Mouse (Mus musculus): ENCODE measurements around the gene Insm1.

Insm1 gene

DNA sequence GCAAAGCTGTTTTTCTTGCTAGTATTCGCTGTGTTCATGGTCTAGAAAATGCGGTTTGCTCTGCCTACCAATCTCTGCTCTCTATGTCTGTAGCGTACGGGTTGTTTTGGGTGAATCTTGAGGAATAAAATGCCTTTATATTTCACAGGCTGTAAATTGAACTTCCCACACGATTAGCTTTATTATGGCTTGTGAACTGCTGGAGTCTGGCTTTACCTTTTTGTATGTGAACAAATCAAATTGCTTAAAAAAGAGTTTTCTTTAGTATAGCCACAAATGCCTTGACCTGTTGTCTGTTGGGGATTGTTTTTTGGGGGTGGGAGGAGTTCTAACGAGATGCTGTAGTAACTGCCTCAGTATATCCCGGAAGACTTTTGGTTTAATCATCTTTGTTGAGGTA, 2.4 kb downstream of the Insm1 start:
- DNase-seq (ENCODE audit: low read depth, low spot score): no peak

DNA sequence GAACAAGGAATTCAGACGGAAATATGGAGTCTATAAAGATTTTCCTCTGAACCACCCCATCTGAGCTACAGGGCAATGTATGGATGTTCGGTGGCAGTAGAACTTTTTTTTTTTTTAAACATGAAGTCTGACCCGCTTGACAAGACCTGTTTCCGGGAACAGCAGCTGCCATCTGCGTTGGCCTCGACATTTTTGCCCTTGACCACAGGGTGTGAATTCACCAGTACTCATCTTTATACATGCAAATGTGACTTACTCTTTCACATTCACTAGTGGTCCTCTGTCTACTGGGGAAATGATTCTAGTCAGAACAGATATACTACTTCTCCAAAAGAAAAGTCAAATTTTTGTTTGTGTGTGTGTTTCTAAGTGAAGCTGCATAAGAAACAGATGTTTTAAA, 4.1 kb downstream of the Insm1 start:
- DNase-seq (ENCODE audit: low read depth, low spot score): peak; percentile 40

DNA sequence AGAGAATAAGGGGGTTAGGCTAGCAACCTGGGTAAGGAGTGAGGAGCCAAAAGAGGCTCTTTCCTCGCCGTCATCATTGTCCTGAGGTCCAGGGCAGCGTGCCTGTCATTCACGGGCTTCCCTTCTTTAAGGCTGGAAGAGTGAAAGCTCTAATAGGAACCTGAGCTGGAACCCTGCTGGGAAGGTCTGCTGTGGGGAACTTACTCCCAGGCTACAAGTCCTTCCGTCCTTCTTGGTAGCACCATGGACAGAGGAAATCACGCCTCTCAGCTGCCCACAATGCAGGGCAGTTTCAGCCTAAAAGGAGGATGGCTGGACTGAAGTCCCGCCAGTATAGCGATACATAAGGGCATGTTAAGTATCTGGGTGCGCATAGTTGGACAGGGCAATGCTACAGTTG, 4.8 kb downstream of the Insm1 start:
- peak; percentile 78 for DNase-seq (ENCODE audit: low read depth, low spot score)

DNA sequence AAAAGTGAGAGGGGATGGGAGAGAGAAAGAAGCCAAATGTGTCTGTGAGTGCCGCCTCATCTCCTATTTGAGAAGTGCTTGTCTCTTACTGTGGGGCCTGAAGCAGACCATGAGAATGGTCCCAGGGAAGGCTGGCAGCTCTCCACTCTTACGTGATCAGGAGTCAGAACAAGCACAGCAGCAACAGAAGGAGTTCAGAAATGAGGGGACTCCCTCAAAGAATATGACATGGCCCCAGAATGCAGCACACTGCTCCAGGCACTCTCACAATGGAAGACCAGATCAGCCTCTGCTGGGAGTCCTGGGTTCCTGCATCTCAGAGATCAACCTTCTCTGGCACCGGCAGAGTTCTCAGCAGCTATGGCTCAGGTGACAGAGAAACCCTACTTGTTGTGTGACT, 5.9 kb downstream of the Insm1 start:
- no peak for DNase-seq (ENCODE audit: low read depth, low spot score)

DNA sequence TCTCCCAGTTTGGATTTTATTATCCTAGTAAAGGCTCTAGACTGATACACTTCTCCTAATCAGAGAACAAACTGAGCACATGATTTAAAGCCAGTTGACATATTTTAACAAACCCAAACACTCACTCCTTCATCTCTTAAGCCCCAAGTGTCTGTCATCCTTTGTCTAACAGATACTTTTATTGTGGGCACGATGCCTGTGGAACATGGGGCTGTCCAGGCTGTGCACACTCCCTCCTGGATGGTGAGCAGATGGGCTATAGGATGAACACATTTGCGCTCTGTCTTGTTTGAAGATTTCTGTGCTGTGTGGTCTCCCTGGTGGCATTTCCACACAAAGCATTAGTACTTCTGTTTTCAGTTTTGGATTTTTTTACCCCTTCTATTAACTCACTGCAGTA, 6.7 kb downstream of the Insm1 start:
- no peak for DNase-seq (ENCODE audit: low read depth, low spot score)

DNA sequence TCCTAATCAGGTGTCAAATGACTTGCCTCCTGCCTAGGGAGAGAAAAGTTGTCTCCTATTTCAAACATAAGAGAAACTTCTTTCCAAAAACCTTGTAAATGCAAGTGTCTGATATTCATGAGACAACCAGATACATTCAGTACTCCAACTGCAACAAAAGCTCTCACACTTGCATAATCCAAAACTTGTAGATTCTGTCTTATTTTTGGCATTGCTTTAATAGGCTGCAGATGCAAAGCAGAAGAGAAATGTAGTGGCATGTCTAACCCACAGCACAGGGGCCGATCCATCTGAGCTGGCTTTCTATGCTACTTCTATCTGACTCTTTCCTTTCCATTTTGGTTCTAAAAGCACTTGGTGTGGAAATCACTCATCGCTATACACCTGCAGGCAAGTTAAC, 9.8 kb downstream of the Insm1 start:
- no peak for DNase-seq (ENCODE audit: low read depth, low spot score)

DNA sequence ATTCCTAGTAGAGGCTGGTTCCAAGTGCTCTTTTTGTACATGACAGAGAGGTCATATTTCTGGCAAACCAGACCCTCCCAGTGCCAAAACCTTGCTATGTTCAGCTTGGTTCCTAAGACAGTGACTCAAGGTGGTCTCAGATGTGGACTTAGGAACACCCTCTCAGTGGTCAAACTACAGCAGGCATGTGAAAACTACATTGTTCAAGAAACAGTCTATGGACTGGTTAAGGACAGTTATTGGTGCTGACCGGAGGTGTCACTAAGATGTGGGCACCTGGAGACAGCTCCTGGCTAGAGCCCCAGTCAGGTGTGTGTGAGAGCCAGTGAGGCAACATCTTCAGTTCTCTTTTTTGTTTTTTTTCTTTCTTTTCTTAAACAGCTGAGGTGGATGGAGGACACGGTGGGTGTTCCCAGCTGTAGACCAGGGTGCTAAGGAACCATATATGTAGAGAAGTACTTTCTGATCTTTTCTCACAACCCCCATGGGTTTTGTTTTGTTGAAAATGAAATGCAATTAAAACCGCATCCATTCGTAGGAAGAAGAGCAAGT, 17.6 kb downstream of the Insm1 start:
- DNase-seq (ENCODE audit: low read depth, low spot score): no peak

DNA sequence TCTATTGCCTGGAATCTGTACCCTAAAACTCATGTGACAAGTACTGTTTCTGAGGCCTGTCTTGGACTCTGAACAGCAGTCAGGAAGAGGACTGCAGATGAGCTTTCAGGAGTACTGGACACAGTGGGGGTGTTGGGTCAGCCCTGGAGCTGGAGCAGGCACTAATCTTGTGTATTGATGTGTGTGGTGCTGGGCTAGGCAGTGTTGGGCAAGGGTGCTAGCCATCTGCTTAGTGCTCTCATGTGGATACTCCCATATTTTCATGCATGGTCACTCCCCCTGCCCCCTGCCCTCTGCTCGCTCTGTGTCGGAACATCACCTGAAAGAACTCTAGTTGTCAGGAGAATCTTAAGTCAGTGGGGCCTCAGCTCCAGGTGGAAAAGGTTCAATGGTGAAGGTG, 22.3 kb downstream of the Insm1 start:
- DNase-seq (ENCODE audit: low read depth, low spot score): no peak

DNA sequence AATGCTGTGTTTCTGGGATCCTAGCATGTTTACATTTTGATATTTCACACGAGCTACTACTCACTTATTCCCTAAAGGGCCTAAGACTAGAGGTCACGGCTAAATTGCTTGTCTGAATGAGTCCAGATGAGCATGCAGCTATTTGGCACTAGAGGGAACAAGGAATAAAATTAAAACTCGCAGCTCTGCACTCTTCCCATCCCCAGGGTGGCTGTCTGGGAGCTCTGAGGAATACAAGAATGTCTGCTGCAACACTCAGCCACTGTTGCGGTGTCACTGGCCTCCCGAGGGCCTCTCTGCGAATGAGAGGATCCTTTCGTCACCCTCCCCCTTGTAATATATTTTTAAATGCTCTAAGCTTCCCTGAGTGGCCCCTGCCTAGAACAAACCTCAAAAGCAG, 23.7 kb downstream of the Insm1 start:
- DNase-seq (ENCODE audit: low read depth, low spot score): no peak

DNA sequence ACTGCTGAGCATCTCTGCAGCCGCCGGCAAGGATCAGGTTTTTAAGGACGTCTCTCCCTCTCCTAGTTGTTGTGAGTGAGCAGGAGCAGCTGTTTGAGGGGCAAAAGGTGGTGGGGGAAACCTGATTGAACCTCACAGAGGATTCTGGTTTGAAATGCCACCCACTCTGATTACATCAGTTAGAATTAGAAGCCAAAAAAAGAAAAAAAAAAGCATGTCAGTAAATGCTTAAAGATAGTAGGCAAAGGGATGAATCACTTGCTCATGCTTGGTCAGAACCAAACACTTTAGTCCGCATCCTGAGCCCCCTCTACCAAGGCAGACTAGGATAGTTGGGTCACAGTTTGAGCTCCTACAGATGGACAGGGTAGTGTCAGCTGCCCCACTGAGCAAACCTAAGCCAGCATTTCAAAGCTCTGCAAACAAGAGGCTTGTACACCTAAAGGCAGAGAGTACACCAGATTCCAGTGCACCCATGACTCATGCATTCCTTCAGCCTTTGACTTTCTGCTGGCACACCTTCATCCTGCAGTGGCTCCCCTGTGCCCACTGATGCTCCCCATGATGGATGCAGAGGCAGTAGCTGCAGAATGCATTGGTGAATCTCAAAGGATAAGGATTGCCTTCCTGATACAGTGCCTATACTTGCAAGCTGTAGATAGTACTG, 24.8 kb downstream of the Insm1 start:
- DNase-seq (ENCODE audit: low read depth, low spot score): no peak

DNA sequence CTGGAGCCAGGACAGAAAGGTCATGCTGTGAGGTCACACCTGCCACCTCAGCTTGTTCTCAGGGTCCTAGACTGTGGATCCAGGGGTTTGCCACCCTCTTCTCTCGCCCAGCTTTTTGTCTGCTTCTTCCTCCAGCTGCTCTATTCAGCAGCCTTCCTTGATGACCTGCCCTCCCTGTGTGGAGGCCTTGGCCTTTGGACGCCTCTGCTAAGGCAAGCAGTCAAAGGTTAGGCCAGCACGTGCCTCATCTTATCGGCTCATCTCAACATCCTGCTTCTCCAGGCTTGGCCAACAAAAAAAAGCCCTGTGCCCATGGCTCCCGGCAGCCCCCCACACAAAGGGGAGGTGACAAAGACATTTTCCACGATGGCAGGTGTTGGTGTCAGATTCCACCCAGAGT, 25.9 kb downstream of the Insm1 start:
- no peak for DNase-seq (ENCODE audit: low read depth, low spot score)

DNA sequence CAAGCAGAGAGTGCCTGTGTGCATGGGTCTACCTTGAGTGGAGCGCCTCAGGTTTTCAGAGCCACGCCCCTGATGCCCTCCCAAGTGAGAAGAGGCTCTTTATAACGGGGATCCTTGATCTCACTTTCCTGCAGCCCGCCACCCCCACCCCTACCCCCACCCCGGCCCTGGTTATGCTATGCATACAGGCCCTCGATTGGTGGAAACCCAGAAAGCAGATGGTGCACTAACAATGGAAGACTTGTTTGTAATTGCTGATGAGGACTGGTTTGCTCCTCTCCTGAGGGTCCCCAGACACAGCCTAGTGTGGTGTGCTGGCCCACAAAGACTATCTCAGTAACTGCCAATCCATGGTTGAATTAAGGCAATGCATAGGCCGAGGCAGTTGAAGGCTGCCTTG, 27.3 kb downstream of the Insm1 start:
- no peak for DNase-seq (ENCODE audit: low read depth, low spot score)

DNA sequence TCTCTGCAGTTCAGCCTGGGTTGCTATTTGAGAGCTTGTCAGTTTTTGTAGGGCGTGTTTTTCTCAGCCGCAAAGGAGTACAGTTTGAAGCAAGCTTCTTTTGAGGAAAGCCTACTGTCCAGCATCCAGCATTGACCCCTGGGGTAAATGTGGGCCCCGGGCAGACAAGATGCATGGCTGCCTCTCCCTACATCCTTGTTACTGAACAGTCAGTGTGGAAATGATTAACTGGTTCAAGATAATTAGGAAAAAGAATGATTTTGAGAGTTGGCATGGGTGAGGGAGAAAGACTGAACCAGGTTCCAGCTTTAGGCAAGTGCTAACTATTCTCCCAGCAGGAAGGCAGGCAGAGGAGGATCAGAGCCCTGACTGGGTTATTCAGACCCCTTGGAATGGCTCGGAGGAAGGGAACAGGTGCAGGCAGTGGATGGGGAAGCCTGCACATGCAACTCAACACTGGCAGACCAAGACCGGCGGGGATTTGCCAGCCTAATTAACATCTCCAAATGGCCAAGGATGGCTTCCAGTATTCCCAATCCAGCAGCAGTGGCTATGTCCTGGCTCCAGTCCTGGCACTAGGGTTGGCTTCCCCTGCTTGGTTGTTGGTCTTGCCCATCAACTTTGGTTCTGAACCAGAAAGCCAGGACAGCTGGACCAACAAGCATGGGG, 28.6 kb downstream of the Insm1 start:
- no peak for DNase-seq (ENCODE audit: low read depth, low spot score)

DNA sequence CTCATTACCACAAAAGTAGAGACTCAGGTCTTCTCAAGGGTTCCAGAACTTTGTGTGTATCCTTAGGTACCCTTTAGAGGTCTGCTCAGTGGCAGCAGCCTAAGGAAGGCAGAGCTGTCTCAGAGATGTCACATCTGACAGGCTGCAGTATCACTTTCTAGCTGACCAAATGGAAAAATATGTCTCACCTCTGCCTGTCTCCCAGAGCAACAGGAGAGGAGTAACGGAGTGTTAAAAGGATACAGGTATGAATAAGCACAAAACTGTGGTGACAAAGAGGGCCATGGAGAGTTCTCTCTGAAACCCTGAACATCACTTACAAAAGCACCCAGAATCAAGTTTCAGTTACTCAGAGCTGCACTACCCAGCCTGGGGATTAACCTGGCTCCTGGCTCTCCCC, 32.7 kb downstream of the Insm1 start:
- no peak for DNase-seq (ENCODE audit: low read depth, low spot score)

DNA sequence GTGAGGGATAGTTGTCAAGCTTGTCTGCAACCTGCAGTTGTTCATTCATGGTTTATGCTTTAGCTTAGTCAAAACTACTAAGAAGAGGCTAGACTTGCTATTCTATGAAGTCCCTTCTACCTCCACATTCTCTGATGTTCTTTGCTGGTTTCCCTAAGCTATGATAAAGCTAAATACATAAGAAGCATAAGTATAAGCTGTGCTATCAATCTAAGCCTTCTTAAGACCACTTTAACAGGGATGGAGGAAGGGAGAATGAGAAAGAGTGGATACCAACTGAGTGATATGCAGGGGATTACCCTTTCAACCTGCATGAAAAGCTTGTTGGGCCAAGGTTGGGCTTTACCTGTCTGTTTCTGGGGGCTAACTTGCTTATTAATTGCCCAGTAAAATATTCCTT, 33.9 kb downstream of the Insm1 start:
- no peak for DNase-seq (ENCODE audit: low read depth, low spot score)

DNA sequence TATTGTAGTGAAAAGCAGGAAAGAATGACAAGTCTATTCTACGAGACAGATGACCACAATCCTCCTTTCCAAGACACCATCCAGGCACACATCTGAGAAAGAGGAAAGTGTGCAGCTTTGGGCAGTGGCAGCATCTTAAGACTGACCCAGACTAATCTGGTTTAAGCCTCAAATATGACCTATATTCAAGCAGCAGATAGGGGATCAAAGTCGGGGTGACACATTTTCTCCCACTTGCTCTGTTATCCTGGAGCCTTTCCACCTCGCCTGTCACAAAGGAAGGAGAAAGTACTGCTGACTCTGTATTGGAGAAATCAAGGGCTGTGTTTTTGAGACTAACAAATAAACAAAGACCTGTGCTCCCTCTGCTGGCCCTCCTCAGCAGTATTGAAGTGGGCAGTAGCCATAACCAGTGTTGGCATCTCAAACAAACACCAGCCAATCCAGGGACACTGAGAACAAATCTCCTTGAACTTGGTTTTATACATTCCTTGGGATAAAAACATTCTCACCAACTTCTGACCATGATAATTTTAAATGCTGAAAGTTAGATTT, 34.7 kb downstream of the Insm1 start:
- DNase-seq (ENCODE audit: low read depth, low spot score): no peak

DNA sequence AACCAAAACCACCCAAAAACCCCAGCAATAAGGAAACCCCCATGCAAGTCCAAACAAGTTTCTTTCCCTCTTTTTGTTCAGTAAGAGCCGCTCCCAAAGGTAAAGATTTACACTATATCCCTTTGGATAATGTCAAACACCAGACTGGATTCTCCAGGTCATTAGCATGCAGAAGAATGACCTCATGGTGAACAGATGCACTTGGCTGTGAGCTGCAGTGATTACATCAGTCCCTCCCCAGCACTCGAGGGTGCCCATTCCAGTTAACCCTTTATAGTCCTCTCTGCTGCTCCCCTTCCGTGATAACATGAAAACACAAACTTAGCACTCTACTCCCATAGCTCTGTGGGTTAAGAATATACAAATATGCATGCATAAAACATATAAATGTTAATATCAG, 35.3 kb downstream of the Insm1 start:
- DNase-seq (ENCODE audit: low read depth, low spot score): no peak

DNA sequence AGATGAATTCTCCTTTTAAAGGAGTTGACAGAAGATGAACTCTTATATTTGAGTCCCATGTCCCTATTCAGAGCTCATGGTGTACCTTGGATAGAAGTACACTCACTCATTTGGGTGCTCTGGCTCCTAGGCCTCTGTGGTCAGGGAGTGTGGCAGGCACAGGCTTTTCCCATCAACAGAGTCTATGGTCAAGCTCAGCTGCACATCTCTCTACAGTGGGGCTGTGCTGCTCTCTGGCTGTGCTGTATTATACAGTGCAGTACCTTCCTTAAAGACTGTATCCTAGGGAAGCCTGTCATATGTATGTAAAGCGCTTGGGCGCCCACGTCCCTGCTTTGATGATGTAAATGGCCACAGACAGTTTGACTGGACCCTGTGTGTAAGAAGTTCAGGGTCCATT, 35.9 kb downstream of the Insm1 start:
- DNase-seq (ENCODE audit: low read depth, low spot score): no peak

DNA sequence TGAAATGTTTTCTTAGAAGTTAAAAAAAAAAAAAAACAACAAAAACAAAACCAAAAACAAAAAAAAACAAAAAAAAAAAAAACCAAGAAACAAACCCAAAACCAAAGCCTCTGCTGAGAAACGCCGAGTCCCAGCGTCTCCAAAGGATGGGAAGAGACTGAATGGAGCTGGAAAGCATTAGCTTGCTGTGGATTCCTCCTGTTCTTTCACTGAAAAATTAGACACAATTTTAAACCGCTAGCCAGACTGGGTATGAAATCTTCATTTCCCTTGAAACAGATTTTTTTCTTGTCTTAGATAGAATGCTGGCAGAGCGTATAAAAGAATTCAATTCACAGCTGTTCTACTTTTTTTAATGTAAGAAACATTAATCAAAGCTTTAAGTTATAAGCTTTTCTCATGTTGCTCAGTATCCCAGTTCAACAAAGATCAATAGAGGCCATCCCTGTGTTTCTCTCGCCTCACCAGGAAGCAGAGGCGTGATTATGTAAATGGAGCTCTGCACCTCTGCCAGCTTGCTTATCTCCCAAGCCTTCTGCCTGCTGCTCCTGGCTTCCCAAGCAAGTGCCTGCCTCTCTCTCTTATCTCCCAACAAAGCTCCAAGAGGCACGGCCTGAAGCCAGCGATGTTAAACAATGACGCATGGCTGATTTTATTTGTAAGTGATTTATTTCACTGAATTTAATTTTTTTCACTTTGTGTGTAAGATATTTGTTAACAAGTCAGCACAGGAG, 37.2 kb downstream of the Insm1 start:
- DNase-seq (ENCODE audit: low read depth, low spot score): no peak

DNA sequence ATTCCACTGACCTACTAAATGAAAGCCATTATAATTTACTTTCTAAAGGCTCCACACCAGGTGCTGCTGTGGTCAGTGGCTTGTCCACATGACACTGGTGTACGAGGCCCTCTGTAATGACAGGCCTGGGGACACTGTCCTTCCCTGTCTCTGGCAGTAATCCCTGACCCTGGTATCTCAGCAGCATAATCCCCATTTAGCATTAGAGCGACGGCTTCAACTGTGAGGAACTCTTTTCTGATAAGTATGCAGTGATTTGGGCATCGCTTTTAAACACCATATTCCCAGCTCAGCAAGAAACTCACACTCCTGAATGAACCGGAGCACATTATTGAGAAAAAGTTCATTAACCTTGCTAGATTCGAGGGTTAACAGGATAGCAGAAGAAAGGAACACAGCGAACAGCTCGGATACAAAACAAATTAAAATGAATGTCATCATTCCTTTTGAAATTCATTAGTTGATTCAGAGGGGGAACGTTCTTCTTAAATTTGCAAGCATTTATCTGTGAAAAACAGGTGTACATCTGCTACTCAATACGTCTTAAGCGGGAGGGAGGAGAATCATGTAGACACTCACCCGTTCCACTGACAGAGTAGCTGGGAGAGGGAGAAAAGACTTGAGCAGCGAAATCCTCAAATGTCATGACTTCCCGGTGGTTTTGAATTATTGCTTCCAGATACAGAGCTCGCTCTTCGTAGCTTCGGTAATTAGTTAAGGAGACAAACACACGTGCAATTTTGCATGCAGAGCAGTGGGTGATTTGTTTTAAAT, 38.3 kb downstream of the Insm1 start:
- no peak for DNase-seq (ENCODE audit: low read depth, low spot score)

DNA sequence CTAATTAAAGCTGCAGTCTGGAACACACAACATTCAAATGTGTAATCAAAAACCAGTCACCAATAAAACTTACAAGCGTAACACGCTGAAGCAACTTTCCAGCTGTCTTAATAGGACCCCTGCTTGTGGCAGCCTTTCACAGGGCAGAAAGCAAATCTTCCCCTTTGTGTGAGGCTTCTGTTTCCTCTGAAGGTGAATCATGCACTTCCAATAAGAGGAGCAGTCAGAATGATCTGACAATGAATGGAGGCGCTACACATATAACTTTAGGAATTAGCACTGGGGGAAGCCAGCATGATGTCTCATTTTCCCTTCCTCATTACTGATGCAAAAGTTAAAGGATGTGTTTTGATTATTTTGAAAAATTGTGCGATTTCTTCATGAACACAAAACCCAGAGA, 39.4 kb downstream of the Insm1 start:
- no peak for DNase-seq (ENCODE audit: low read depth, low spot score)

DNA sequence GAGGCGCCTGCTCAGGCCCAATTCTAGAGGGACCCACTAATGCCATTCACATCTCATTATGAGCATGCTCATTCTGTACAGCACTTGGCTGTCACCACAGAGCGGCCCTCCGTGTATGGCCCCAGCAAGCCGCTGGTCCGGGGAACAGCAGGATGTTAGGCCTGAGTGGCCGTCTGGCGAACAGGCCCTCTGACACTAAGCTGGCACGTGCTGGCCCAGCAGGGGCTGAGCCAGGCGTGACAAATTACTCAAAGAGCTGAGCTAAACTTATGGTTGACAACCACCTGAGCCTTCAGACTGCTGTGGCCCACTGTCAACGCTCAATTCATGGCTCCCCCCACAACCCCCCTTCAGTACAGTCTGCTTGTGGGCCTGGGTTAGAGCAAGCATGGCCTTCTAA, 40.5 kb downstream of the Insm1 start:
- DNase-seq (ENCODE audit: low read depth, low spot score): no peak
